Mouse (Mus musculus) neutrophil, adult 5-6 weeks (primary cell): Measurements from ENCODE around the gene Gm10130. TPM values are rescaled to one million over a fixed set of nuclear protein-coding genes. Genes with fewer than 3 reads are reported as not detected.
"Not testable (repeated sequence)": the region's sequence is repeated elsewhere in the genome, so short reads cannot be mapped to it uniquely, and the experiment has no call there.

Experiments
- ATAC-seq: fragments of 151-379, 151-347 bp; 2 replicates; pipeline ENCODE4 v1.8.0; 2017; ENCODE audit warnings: mild to moderate bottlenecking, moderate TSS enrichment; ENCODE audit not compliant: insufficient number of reproducible peaks, poor library complexity, low FRiP score, severe bottlenecking; ENCODE audit errors: extremely low read depth
- total RNA-seq: library from RNA; stranded (forward); fragments of 200-1000 nt; gene quantifications from 2 replicates; pipeline ENCODE4 v1.2.3, GENCODE M21; 2017

Gm10130 gene
- total RNA-seq = 17.0 and 23.9 TPM in 2 replicates

DNA sequence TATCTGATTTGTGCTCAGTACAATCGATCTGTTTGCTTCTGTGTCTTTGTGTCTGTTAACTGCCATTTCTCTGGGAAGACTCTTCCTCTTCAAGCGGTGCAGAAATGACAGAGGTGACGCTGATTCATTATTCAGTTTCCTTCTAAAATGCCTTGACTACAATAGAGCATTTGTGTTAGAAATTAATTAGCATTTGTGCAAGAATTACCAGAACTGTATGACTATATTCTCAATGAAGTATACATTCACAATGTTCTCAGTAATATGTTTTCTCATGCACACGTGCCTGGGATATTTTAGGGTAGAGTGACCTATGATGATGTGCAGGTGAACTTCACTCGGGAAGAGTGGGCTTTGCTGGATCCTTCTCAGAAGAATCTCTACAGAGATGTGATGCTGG is at the start of gene Gm10130:
Gm10130 (plus strand) TSS at position 301 of the 400 bp plus-strand sequence.
- no peak for ATAC-seq

GRCm38 (mm10) chr2:150293669-150294068 is 29.8 kb upstream of the Gm10130 start:
- ATAC-seq = no peak

GRCm38 (mm10) chr2:150299096-150299495 is 24.4 kb upstream of the Gm10130 start:
- no peak for ATAC-seq

- ATAC-seq = peak; percentile 62; the same call in 1 of the 2 replicates
Observed at GRCm38 (mm10) chr2:150307183-150307773, 16.2 kb upstream of the Gm10130 start.

DNA sequence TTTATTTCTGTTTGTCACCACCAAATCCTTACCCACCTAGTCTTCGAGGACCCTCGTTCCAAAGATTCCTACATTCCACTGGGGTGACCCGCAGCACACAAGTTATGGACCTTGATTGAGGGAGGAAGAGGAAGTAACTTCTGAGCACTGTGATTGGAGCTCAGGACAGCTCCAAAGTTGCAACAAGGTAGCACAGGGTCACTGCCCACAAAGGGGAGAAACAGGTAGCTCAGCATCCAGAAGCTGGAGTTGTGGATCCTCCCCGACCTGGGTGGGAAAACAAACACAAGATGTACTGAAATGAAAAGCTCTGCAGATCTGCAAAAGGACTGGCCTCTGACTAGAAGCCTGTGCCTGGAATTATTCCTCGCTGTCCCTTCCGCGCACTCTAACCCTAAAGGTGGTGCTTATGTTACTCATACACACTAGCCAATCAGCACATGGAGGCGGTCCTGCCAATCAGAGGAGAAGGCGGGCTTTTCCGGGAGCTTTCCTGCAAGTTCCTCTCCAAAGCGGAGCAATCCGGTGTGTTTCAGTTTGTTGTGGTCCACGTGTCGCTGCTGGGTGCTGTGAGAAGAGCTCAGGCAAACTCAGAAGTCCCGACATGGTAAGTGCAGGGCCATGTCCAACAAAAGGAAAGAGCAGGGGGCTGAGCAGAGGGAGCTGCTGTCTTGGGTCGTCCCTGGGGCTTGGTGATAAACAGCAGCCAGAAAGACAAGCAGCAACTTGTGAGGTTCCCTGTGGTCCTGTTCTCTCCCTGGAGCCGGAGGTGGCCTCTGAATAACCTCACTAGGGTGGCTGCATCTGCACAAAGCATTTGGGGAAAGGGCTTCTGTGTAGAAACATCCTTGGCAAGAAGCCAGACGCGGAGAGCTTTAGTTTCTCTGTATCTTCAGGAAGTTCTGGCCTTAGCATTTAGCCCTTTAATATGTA is 12.3 kb upstream of the Gm10130 start:
- peak; percentile 85 for ATAC-seq

DNA sequence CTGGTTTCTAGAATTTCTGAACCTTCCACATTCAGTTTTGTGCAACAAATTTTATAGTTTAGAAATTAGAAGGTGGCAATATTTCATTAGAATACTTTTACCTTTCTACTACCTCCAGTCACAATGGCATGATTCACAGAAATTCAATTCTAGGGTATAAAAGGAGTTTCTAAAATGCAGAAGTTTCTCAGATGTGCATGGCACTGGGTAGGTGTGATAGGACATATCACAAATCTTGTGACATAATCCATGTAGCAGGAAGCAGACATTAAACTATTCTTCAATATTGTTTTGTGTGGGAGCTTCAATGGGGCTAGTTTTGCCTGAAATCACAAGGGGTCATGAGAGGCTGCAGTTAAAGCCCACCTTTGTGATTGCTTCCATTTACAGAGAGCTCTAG is 7.4 kb upstream of the Gm10130 start:
- no peak for ATAC-seq

GRCm38 (mm10) chr2:150318973-150319372 is 4.5 kb upstream of the Gm10130 start:
- no peak for ATAC-seq

- not testable (repeated sequence) for ATAC-seq
Observed at GRCm38 (mm10) chr2:150357136-150357535, 33.6 kb downstream of the Gm10130 start.

DNA sequence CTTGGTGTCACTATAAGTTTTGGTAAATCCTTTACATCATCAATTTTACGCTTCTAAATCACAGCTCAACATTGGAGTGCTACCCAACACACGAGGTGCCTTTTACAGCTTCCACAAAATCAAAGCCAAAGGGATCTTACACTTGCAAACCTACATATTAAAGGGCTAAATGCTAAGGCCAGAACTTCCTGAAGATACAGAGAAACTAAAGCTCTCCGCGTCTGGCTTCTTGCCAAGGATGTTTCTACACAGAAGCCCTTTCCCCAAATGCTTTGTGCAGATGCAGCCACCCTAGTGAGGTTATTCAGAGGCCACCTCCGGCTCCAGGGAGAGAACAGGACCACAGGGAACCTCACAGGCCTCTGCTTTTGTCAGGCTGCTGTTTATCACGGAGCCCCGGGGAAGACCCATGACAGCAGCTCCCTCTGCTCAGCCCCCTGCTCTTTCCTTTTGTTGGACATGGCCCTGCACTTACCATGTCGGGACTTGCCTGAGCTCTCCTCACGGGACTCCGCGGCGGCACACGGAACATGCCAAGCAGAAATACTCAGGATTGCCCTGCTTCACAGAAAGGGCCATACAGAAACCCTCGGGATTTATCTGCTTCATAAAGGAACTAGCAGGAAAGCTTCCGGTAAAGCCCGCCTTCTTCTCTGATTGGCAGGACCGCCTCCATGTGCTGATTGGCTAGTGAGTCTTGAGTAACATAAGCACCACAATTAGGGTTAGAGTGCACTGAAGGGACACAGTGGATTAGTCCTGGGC is 38.8 kb downstream of the Gm10130 start, which contains the start of gene 3300002I08Rik:
3300002I08Rik (minus strand) TSS at position 653 of the 765 bp plus-strand sequence.
- ATAC-seq = peak; percentile 95

DNA sequence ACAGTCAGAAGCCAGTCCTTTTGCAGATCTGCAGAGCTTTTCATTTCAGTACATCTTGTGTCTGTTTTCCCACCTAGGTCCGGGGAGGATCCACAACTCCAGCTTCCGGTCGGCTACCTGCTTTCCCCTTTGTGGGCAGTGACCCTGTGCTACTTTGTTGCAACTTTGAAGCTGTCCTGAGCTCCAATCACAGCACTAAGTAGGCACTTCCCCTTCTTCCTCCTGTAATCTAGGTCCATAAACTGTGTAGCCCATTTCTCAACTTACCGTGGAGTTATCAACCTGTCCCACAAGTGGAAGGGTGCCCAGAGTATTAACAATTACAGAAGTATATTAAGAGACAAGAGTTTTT is 39.4 kb downstream of the Gm10130 start:
- ATAC-seq = peak; percentile 36; the same call in 1 of the 2 replicates

DNA sequence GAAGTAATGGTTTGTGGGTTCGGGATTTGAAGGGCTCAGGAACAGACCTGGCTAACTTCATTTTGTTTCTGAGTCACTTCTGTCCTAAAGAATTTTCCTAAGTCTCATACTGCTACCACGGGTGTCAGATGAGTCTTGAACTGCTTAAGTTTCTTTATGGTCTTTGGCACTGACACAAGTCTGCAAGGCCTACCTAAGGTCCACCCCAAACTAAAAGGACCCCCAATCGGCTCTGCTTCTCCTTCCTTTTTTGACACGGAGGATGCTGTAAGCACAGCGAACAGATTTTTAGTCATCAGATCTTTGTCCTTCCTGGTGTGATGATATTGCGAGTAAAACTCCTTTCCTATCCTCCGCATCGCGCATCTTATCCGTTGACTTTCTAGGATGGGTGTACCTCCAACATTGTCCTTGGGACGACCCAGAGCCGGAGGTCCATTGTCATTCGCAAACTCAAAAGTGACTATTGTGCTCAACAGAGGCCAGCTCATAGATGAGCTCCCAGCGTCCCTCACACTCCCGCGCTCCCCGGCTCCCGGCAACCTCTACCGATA is 62.1 kb downstream of the Gm10130 start:
- not testable (repeated sequence) for ATAC-seq

GRCm38 (mm10) chr2:150390198-150390597 is 66.7 kb downstream of the Gm10130 start:
- peak; percentile 67 for ATAC-seq

DNA sequence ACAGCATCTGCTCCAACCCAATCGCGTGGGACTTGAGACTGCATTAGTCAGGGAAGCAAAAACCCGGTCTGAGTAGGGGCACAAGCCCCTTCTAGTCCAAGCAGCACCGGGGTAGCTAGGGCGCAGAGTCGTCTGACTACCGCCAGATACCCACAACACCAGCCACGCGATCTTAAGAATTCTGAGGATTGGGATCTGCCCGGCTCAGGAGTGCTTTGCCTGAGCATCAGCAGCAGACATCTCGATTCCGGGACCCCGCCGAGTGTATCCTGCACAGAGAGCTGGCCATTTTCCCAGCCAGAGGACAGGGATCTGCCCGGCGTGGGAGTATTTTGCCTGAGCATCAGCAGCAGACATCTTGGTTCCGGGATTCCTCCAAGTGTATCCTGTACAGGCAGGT is 88.6 kb downstream of the Gm10130 start:
- ATAC-seq = not testable (repeated sequence)

Other genes starting within 250 kb of the Gm10130 start
- 19.3 and 23.0 TPM in 2 replicates for gene Zfp120, start 187.0 kb upstream of the Gm10130 start, total RNA-seq
- gene Gm10770, start 144.0 kb upstream of the Gm10130 start, total RNA-seq = not detected in 2 replicates
- 0.47 TPM in 1 of 2 replicates, not detected in the other for gene Gm14139, start 141.9 kb upstream of the Gm10130 start, total RNA-seq
- gene Zfp937, start 105.6 kb upstream of the Gm10130 start, total RNA-seq = 1.7 and 3.4 TPM in 2 replicates
- 7.9 and 15.8 TPM in 2 replicates for gene Gm21994, start 68.1 kb upstream of the Gm10130 start, total RNA-seq
- gene Gm14124, start 66.2 kb upstream of the Gm10130 start, total RNA-seq = not detected in 2 replicates
- 10.7 and 15.1 TPM in 2 replicates for gene 3300002I08Rik, start 39.1 kb downstream of the Gm10130 start, total RNA-seq
- gene Zfp442, start 127.8 kb downstream of the Gm10130 start, total RNA-seq = 1.7 and 2.2 TPM in 2 replicates
- gene Zfp345, start 161.4 kb downstream of the Gm10130 start, total RNA-seq = not detected in 2 replicates
- gene Cst7, start 246.7 kb downstream of the Gm10130 start, total RNA-seq = 2.3 and 7.6 TPM in 2 replicates